Mouse (Mus musculus): Measurements from ENCODE around the gene Tpst1.

The Tpst1 gene

DNA sequence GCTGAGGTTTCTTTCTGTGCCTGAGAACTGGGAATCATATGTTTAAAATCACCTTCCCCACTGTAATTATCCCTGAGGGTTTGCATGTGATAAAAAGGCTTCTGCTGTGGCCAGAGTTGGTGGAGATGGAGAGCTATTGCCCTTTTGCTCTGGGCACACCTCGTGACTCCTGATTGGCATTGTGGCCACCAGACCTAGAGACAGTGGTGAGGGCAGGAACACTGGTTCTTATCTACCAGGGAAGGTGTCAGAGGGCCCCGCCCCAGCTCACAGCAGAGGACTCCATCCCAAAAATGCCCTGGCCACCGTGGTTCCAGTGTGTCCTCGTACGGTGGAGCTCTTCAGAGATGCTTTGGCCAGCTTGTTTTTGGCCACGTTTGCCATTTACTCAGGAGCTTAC lies 20.2 kb upstream of the Tpst1 start:
- no peak for DNase-seq (ENCODE audit: low spot score in 2 of 2)

DNA sequence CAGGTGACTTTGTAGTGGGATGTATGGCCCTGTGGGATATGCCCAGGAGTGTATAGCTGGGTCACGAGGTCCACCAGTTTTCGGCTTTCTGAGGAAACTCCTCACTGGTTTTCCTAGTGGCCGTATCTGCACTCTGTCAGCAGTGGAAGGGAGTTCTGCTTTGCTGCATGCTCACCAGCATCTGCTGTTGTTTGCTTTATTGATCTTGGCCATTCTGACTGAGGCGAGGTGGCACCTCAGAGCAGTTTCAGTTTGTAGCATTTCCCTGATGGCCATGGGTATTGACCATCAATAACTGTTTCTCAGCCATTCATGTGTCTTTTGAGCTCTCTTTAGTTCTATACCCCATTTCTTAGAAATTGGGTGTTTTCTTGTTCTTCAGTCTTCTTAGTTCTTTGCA lies 17.4 kb upstream of the Tpst1 start:
- DNase-seq (ENCODE audit: low spot score in 2 of 2), result no peak

DNA sequence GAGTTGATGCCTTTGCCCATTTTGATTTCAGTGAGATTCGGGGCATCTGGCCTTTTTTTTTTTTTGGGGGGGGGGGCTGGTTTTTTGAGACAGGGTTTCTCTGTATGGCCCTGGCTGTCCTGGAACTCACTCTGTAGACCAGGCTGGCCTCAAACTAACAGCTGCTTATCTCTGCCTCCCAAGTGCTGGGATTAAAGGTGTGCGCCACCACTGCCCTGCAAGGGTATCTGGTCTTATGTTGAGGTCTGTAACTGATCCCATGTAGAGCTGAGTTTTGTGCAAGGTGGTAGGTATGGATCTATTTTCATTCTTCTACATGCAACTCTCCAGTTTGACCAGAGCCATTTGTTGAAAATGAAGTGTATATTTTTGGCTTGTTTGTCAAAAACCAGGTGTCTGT lies 16.8 kb upstream of the Tpst1 start:
- no peak for DNase-seq (ENCODE audit: low spot score in 2 of 2)

DNA sequence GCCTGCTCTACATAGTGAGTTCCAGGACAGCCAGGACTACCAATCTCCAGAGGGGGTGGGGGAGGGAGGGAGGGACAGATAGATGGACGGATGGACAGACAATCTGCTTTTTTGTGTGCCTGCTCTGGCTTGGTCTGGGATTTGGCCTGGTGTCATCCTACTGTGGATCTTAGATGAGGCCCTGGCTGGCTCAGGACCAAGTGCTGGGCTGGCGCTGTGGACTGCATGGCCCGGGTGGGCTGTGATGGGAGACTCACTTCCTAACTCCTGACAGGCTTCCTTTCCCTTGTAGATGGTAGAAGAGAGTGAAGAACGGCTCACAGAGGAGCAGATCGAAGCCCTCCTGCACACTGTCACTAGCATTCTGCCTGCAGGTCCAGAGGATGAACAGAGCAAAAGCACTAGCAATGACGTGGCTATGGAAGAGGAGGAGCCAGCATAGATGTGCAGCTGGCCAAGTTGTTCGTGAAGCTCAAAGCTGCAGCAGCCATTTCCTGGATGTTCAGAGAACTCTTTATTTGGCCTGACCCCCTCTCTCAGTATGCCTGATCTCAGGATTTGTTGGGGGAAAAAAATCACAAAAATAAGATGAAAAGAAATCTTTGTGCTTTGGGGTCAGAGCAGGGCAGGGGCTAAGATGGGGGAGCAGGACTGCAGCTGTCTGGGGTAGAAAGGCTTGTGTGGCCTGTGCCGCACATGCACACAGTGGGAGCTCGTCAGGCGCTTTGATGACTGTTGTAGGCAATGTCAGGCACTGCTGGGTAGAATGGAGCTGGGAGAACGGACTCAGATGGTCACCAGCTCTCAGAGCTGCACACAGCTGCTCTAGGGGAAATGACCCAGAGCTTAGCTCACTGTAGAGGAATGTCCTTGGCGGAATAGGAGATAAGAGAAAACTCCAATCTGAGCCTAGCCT lies 13.5 kb upstream of the Tpst1 start:
- DNase-seq (ENCODE audit: low spot score in 2 of 2), result no peak

DNA sequence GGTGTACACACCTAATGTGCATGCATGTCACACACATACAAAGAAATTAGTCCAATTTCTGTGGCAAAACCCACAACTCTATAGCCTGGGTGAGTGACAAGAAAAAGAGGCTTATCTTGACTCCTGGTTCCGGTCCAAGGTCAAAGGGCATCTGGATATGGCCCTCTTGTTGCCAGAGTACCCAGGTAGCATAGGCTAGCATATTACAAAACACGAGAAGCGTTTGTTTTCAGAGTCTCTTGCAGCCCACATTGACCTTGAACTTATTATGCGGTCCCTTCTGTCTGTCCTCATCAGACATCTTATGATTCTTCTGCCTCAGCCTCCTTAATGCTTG lies 12.8 kb upstream of the Tpst1 start:
- no peak for DNase-seq (ENCODE audit: low spot score in 2 of 2)

DNA sequence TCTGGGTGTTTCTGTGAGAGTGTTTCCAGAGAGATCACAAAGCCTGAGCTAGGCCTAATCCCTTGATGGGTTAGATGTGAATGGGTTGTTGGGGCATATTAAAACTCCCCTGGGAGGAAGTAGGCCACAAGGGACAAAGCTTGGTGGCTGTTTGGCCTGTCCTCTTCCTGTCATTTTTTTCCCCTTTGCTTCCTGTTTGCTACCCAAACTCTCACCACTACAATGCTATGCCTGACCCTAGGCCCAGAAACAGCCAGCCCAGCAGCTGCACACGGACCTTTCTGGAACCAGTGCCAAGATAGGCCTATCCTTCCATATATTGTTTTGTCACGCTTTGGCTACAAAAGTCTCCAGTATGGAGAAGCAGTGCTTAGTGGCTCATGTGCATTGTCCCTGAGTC lies 11.0 kb upstream of the Tpst1 start:
- no peak for DNase-seq (ENCODE audit: low spot score in 2 of 2)

DNA sequence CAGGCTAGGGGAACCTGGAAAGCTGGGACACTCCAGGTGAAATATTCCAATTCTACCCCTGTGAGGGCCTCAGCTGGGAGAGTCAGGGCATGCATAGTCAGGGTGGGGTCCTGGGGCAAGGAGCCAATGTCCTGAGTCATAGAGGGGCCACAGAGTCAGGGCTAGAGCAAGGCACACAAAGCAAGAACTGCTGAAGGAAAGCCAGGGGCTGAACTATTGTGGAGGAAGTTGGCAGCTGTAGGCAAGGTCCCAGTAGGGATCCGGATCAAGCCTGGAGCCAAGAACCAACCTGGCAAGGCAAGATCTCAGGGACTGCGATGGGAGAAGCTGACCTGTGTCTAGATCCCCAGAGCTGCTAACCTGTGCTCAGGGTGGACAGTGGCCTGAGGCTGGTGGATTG lies 9.4 kb upstream of the Tpst1 start:
- DNase-seq (ENCODE audit: low spot score in 2 of 2), result no peak

DNA sequence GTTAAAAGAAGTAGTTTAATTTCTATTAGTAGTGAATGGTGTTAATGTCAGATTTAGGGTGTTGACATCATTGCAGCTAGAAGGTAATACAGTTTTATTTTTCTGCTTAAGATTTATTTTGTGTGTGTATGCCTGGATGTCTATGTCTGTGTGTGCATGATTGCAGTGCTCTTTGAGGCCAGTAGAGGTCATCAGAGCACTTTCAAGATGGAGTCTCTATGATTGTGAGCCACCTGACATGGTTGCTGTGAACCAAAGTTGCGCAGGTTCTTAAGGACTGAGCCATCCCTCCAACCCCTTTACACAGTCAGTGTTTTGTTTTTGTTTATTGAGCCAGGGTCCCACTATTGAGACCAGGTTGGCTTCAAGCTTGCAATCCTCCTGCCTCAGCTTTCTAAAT lies 7.5 kb upstream of the Tpst1 start:
- no peak for DNase-seq (ENCODE audit: low spot score in 2 of 2)

DNA sequence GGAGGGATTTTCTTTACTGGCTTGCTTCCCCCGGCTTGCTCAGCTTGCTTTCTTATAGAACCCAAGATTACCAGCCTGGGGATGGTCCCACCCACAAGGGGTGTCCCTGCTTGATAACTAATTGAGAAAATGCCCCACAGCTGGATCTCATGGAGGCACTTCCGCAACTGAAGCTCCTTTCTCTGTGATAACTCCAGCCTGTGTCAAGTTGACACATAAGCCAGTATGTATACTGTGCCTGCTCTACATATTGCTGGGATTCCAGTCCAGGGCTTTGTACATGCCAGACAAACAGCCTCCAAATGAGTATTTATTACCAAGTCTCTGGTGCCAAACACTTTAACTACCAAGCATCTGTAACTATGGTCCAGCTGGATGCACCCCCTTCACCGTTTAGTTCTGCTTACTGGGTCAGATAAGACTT lies 5.3 kb upstream of the Tpst1 start:
- DNase-seq (ENCODE audit: low spot score in 2 of 2), result no peak

DNA sequence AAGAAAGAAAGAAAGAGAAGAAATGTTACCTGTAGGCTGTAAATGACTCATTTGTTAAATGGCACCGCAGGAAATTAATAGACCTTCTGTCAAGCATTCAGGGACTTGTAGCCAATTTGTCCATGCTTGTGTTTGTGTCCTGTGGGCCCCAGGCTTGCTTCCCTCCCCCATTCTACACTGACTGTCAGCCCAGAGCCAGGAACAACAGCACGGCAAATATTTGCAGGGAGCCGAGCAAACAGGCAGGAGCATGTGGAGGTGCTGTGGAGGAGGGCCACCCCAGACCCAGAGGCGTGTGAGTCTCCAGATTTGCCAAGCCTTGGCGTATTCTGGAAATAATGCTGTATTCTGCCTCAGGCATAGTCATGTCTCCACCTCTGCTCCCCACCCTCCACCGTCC lies 1.4 kb downstream of the Tpst1 start:
- DNase-seq (ENCODE audit: low spot score in 2 of 2), result no peak

DNA sequence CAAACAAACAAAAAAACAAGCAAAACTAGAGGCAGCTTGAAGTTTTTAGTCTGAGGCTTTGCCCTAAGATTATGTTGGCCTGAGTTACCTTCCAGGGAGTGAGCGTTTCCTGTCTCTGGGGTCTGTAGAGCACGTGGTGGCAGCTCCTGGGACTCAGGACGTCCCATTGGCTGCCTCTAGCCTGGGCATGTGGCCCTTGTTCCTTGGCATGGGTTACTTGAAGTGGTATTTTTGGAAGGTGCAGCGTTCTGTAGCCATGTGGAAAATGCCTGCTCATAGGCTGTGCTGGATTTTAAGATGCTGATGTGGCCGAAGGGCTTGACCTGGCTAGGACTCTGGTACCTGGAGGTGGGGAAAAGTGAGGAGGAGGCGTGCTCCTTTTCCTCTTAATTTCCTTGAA lies 3.3 kb downstream of the Tpst1 start:
- DNase-seq (ENCODE audit: low spot score in 2 of 2), result no peak

DNA sequence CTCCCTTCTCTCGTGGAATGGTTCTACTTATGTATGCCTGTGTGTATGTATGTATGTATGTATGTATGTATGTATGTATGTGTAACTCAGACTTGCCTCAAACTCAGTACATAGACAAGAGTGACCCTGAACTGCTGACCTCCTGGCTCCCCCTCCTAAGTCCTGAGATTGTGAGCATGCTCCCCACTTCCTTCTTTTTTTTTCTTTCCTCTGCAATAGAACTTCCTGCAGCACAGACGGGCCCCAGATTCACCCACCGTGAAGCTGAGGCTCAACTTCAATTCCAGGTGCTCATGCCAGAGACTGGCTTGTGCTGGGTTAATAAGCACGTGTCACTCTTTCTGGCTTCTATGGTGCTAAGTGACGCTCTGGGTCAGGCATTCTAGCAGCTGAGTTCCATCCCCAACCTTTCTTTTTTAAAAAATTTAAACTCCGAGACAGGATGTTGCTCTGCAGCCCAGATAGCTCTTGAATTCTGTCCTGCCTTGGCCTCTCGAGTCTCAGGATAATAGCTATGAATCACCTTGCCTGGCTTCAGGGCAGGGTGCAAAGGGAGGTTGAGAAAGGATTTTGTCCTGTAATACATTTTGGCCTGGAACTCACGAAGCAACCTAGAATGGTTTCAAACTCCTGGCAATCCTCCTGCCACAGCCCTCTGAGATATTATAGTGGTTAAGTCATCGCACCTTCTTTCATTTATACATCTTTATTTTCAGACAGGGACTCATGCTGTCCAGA lies 5.1 kb downstream of the Tpst1 start:
- DNase-seq (ENCODE audit: low spot score in 2 of 2), result no peak

DNA sequence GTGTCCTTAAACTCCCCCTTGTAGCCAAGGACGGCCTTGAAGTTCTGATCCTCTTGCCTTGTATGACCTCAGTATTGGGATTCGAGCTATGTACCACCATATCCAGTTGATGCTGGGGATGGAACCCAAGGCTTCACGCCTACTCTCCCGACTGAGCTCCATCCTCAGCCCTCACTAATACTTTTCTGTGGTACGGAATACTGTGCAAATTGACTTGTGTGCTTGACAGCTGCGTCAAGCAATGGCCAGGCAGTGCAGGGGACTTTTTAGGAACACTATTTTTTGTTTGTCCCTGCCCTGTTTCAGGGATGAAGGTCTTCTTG lies 5.7 kb downstream of the Tpst1 start:
- no peak for DNase-seq (ENCODE audit: low spot score in 2 of 2)

DNA sequence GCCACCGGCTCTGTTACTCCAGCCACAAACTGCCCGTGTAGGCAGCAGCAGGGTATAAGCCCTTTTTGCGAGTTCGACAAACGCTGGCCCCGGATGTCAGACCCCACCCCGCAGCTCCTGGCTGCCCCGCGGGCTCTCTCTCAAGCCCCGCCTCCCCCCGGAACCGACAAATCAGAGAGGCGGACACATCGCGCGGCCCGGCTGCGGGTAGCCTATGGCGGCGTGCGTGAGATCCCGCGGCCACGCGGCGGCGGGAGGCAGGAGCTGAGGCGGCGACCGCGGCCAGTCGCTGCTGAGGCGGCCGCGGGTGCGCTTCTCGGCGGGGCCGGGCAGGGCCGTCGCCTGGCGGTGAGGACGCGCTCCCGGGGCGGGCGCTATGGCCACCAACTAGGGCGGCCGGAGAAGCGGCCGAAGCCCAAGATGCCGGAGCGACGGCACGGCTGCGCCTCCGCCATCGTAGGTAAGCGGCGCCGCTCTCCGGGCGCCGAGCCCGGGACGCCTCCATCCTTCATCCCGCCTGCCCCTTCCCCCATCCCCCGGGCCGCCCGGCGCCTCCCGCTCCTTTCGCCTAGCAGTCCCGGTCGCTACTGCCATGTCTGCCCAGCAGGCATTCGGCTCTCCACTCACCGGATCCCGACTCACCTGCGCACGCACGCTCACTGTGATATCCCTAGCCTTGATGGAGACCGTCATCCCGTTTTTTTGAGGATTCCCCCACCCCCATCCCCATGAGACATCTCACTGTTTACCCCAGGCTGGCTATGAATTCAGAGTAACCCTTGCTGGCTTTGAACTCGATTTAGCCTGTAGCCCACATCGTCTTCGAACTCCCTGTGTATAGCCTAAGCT lies 6.3 kb downstream of the Tpst1 start:
- DNase-seq (ENCODE audit: low spot score in 2 of 2), result peak; percentile 88 to 96

DNA sequence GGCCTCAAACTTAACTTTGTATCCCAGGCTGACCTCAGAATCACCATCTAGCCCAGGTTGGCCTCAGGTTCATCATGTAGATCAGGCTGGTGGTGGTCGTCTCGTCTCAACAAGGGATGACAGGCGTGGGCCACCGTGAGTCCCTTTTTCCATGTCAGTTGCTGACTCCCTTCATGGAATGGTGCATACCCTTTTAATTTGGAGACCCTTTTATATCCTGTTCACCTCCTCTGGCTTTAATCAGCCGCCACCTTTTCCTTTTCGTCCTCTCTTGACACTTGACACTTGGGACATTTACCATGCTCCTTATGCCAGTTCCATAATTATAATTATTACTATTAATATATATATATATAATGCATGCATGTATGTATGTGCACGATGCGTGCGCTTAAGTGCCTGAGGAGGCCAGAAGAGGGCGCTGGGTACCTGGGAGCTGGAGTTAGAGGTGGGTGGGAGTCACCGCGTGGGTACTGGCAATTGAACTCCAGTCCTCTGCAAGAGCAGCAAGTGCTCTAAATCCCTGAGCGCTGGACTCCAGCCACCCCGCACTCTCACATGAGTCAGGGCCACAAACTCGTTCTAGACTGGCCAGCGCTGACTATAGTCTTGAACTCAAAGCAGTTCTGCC lies 7.0 kb downstream of the Tpst1 start:
- no peak for DNase-seq (ENCODE audit: low spot score in 2 of 2)

DNA sequence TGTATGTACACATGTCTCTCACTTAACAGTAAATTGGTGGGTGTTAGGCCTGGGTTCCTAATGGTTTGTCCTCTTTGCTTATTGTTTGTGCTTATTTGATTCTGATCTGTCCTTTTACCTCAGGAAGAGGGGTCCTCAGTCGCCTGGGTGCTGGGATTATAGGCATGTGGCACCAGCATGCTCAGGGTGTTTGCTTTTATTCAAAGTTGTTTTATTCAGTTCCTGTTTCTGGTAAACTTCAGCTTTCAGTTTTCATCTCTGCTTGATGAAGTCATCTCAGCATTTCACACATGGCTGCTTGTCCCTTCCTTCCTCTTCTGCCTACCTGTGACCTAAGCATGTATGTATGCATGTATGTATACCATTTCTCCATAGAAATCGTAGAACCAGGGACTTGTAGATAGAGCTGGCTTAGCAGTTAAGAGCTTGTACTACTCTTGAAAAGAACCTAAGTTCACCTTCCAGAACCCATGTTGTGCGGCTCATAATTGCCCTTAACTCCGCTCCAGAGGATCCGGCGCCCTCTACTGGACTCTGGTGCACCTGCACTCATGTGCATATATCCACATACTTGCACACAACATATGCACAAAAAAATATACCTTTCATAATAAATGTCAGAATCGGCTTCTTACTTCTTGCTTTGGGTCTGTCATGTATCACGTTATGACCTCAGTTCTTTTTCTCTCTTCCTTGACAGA lies 8.2 kb downstream of the Tpst1 start:
- DNase-seq (ENCODE audit: low spot score in 2 of 2), result no peak

DNA sequence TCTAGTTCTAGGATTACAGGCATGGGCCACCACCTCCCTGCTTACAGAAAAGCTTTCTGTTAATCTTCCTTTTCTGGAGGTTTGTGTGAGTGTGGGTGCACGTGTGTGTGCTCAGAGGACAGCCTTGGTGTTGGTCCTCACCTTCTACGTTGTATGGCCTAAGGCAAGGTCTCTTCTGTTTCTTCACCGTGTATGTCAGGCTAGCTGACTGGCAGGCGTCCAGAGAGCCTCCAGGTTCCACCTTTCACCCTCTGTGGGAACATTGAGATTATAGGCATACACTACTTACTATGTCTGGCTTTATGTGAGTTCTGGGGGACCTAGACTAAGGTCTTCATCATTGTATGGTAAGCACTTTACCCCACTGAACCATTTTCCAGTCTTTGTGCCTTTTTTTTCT lies 9.3 kb downstream of the Tpst1 start:
- no peak for DNase-seq (ENCODE audit: low spot score in 2 of 2)

DNA sequence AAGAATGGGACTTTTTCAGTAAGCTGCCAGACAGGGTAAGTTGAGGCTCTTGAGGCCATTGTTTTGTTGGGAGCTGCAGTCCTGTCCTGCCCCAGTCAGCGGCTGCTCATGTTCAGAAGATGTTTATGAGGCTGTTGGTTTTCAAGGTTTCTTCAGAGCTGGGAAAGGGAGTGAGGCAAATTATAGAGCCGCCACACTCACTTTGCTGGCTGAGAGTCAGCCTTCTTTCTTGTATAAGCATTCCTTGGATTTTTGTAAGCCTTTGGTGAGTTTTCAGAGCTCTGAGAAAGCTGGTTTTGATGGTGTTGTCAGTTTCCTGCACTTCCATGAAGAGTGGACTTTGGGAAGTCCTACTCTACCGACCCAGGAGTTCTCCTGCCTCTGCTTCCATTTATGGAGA lies 11.1 kb downstream of the Tpst1 start:
- DNase-seq (ENCODE audit: low spot score in 2 of 2), result no peak

DNA sequence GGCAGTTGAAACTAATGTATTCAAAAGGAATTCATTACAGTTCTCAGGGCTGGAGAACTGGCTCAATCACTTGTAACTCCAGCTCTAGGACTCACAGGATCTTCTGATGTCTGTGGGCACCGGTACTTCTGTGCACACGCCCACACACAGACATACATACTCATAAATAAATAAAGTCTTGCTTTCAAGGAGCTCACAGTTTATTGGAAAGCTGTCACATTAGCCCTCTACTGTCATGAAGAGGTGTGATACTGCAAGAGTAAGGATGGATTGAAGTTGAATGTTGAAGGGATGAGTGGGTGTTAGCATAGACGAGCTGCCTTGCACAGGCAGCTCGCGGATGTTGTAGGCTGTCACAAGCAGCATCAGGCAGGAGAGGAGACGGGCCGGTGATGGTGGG lies 14.9 kb downstream of the Tpst1 start:
- no peak for DNase-seq (ENCODE audit: low spot score in 2 of 2)

DNA sequence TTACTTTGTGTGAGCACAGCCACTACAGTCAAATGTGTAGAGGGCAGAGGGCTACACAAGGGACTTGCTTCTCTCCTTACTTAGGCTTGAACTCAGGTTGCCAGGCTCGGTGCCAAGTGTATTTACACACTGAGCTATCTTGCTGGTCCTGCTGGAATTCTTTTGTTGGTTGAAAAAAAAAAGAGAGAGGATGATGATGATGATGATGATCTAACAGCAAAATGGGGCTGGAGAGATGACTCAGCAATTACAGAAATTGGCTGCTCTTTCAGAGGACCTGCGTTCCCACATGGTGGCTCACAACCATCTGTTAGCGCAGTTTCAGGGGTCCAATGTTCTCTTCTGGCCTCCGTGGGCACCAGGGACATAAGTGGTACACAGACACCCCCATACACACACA lies 15.5 kb downstream of the Tpst1 start:
- DNase-seq (ENCODE audit: low spot score in 2 of 2), result no peak

DNA sequence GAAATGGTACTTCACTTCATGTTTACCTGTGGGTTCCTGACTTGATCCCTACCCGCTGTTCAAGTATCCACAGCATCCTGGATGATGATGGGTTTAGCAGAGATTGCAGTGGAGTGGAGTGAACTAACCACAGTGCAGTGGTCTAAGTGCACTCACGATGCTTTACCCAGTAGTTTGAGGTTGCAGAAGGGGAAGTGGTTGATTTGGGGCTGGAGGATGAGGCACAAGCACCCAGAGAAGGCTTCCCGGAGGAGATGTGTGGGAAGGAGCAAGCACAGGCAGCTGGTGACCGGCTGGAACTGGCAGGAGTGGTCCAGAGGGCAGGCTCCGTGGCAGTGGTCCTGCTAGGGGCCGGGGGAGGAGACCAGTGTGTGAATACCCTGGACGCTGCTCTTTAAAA lies 16.1 kb downstream of the Tpst1 start:
- no peak for DNase-seq (ENCODE audit: low spot score in 2 of 2)
